Mouse (Mus musculus) kidney, adult 2 months (tissue): ENCODE measurements at regions not wholly inside any gene's neighbourhood (a gene's known extent, or its start where the extent isn't known, plus 50 kb on each side); places are given as distances from the start of the nearest gene placed in this dataset.

Experiments used
- DNase-seq: peaks from one replicate; pipeline ENCODE4 v3.0.0; 2021
- H3K27ac ChIP-seq: fragments of 200-500 bp; 2 replicates; pipeline ENCODE4 v1.5.1; 2012; ENCODE audit warnings: low read depth, low read length, control low read depth, inconsistent platforms; ENCODE audit not compliant: insufficient read depth
- H3K27me3 ChIP-seq: fragments of 200-500 bp; replicated peaks from 2 replicates; pipeline ENCODE4 v1.6.1; 2012; ENCODE audit warnings: mild to moderate bottlenecking, moderate library complexity, low read length, inconsistent platforms; ENCODE audit not compliant: control insufficient read depth, insufficient read depth
- H3K36me3 ChIP-seq: fragments of 200-500 bp; 2 replicates; pipeline ENCODE4 v1.6.1; 2012; ENCODE audit warnings: mild to moderate bottlenecking, moderate library complexity, low read length, inconsistent platforms; ENCODE audit not compliant: control insufficient read depth, insufficient read depth
- H3K4me1 ChIP-seq: fragments of 200-500 bp; 2 replicates; pipeline ENCODE4 v1.6.1; 2011; ENCODE audit warnings: low read length; ENCODE audit not compliant: control insufficient read depth, insufficient read depth
- H3K4me3 ChIP-seq: fragments of 200-500 bp; 2 replicates; pipeline ENCODE4 v1.5.1; 2011; ENCODE audit warnings: mild to moderate bottlenecking, low read depth, low read length, control low read depth; ENCODE audit not compliant: insufficient read depth
- CTCF ChIP-seq: fragments of 200-500 bp; conservative IDR thresholded peaks from 2 replicates; pipeline ENCODE4 v1.5.1; 2011; ENCODE audit warnings: low read depth, mild to moderate bottlenecking, control low read depth, low read length, moderate library complexity, mixed read lengths; ENCODE audit not compliant: insufficient read depth, insufficient read length
- POLR2A ChIP-seq: fragments of 200-500 bp; IDR thresholded peaks from one replicate; pipeline ENCODE4 v1.6.1; 2011; ENCODE audit warnings: low read depth, low read length, control low read depth
- WGBS: fragments of 180-500 bp; shearing (Covaris S2); methylation state at CpG from one replicate; pipeline ENCODE4 v1.1.7; 2018; 5-methylcytosine and 5-hydroxymethylcytosine counted together

DNA sequence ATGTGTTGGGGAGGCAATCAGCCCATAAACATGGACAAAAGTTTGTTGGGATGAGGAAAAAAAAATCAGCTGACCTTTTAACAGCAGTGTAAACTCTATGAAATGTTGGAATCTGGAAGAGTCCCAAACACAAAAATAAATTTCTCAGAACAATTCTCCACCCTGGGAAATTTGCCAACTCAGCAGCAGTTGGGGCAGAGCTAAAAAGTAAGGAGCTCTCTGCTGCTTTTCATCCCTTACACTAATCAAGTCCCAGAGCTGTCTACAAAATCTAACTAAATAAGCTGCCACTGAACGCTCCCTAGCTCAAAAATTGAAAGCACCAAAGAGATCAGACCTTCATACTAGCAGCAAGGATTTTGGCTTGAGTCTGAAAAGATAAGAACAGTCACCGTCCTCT lies 176.6 kb upstream of the Egflam start:
- 66% methylated on average over 2 of the region's 2 CpGs for WGBS
- H3K27ac ChIP-seq: no peak overlapping the region

DNA sequence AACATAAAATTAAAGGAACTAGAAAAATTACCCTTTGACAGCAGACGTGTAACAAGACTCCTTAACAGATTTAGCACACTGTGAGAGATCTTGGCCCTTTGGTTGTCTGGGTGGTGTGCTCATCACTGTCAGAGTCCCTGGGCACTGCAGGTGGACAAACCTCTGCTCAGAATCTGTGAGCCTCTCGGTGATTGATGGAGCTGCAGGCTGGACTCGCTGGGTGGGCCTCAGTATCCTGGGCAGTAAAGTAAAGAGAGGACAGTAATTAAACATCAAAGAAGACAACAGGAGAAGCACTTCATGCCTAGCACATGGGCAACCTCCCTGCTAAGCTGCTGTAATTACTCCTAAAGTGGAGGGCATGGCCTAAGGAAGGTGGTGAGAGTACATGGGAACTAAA lies 180.2 kb upstream of the Egflam start:
- Histone ChIP-seq H3K4me1 (no peaks in the 10 kb centered on the region), H3K27me3 (no peaks in the 10 kb centered on the region), H3K4me3 (no peak overlapping the region), H3K27ac (no peak overlapping the region), H3K36me3 (no peaks in the 10 kb centered on the region)
- no peak for DNase-seq
- WGBS: 55% methylated on average over 3 of the region's 3 CpGs
- TF ChIP-seq POLR2A: no peak
- no peak for TF ChIP-seq CTCF

More for the DNA sequence above, 176.6 kb upstream of the Egflam start:
- peak; percentile 29 for DNase-seq
- no peak for TF ChIP-seq POLR2A
- TF ChIP-seq CTCF: no peak
- no peaks in the 10 kb centered on the region for H3K36me3 ChIP-seq
- H3K4me1 ChIP-seq: no peaks in the 10 kb centered on the region
- no peak overlapping the region for H3K4me3 ChIP-seq
- H3K27me3 ChIP-seq: no peaks in the 10 kb centered on the region

DNA sequence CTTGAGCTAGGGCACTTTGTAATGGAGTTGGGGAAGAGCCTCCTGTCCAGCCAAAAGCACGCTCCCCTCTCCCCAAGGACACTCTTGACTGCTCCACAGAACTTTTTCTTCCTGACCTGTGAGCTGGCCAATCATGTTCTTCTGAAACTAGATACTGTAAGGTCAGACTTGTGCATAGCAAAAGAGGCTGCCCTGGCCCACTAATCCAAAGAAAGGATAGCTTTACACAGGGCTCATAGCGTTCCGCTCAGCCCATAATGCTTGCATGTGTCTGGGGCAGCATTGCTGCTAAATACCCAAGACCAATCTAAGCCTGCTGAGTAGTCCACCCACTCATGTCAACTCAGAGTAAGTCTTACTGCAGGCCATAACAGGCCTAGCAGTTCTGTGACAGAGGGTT lies 189.0 kb upstream of the Egflam start:
- H3K36me3 ChIP-seq: no peaks in the 10 kb centered on the region
- no peak overlapping the region for H3K4me3 ChIP-seq
- H3K27me3 ChIP-seq: no peaks in the 10 kb centered on the region
- WGBS: 82% methylated on average over 3 of the region's 3 CpGs
- no peaks in the 10 kb centered on the region for H3K4me1 ChIP-seq
- DNase-seq: no peak
- no peak overlapping the region for H3K27ac ChIP-seq
- TF ChIP-seq CTCF (no peak), POLR2A (no peak)

DNA sequence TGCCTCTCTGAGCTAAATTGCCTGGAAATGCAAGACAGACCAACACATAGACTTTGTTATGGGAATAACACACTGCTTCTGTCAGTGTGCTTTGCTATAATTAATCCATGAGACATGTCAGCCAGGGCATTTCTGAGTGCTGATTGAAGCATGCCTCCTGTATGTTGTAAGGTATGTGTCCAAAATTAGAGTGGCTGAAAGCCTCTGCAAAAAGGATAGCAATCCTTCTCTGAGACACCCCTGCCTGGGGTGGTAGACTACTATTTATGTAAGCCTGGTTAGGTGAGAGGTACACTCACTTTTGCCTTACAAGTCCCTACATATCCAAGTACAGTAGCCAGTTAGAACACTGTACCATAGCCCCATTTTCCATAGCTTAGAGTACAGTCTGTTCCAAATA lies 193.3 kb upstream of the Egflam start:
- no peak for DNase-seq
- TF ChIP-seq CTCF (no peak), POLR2A (no peak)
- H3K27ac ChIP-seq: no peak overlapping the region
- H3K27me3 ChIP-seq: no peaks in the 10 kb centered on the region
- H3K36me3 ChIP-seq: no peaks in the 10 kb centered on the region
- H3K4me1 ChIP-seq: no peaks in the 10 kb centered on the region
- no peak overlapping the region for H3K4me3 ChIP-seq

DNA sequence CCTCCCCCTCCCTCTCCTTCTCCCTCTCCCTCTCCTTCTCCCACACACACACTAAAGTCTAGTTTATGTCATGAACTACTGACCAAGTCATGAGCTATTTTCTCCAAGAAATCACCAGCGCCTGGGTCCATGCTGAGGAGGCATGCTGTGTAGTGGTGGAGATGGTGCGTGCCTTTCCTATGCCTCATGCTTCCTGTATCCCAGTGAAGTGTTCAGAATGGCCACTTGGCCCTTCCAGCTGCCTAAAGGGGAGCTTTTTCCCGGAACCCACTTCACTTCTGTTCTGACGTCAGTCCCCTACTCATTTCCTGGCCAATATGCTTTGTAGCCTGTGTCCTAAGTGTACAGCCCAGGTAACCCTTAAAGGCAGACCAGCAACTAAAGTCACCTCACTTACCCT lies 199.1 kb upstream of the Egflam start:
- Histone ChIP-seq H3K4me3 (no peak overlapping the region), H3K4me1 (no peaks in the 10 kb centered on the region), H3K27ac (no peak overlapping the region), H3K36me3 (no peaks in the 10 kb centered on the region), H3K27me3 (no peaks in the 10 kb centered on the region)
- DNase-seq: no peak
- WGBS: 78% methylated on average over 4 of the region's 4 CpGs
- no peak for TF ChIP-seq POLR2A

DNA sequence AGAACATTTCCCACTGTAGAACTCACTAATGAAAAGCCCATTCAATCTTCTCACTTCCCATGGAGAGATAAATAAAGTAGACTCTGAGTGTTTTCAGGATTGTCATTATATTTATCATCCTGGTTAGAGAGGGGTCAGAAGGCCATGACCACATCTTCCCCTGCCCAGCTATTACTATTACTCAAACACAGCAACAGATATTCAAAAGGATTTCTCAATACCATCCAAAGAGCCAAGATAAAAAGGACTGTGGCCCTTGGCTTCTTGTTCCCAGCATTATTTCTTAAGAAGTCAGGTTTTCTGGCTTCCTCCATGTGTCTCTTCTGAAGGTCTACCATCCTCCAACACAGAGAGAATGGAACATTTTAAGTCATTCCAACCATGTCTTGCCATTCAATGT lies 199.6 kb upstream of the Egflam start:
- H3K36me3 ChIP-seq: no peaks in the 10 kb centered on the region
- H3K4me1 ChIP-seq: no peaks in the 10 kb centered on the region
- no peaks in the 10 kb centered on the region for H3K27me3 ChIP-seq
- DNase-seq: no peak
- TF ChIP-seq POLR2A (no peak), CTCF (no peak)
- H3K4me3 ChIP-seq: no peak overlapping the region
- H3K27ac ChIP-seq: no peak overlapping the region

DNA sequence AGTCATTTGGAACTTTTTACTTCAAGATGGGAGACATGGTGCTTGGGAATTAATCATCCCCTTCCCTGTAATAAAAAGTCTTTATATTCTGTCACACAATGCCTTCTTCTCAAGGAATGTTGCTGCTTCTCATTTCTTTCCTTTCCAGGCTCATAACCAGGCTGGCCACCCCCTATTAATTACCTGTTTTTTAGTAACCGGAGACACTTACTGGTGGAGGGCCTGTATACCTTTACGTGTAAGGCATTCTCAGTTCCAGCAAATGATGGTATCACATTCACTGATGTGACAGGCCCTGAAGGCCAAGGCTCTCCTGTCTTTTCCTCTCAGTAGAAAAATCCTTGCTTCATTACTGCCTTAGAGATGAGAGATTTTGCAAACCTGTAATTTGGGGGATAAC lies 203.3 kb upstream of the Egflam start:
- Histone ChIP-seq H3K4me3 (no peak overlapping the region), H3K4me1 (no peaks in the 10 kb centered on the region), H3K27ac (no peak overlapping the region), H3K36me3 (no peaks in the 10 kb centered on the region), H3K27me3 (no peaks in the 10 kb centered on the region)
- no peak for TF ChIP-seq CTCF
- no peak for TF ChIP-seq POLR2A
- no peak for DNase-seq
- WGBS: 64% methylated on average over 2 of the region's 2 CpGs

DNA sequence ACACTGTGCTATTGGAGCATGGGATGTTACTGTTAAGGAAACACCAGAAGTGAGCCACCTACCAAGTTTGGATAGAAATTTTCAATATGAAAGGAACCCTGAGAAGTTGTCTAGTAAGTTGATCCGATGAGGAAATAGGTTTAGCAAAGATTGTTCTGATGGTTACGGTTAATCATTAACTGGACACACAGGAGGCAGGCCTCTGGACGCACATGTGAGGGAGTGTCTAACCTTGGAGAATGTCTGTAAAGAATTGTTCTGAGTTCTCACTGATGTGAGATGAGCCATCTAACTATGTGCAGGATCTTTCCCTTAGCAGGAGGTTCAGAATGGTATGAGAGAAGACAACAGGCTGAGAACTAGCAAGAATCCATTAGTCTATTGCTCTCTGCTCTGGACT lies 205.8 kb upstream of the Gdnf start:
- TF ChIP-seq CTCF (no peak), POLR2A (no peak)
- Histone ChIP-seq H3K27me3 (no peaks in the 10 kb centered on the region), H3K4me1 (no peaks in the 10 kb centered on the region), H3K27ac (no peak overlapping the region), H3K36me3 (no peaks in the 10 kb centered on the region), H3K4me3 (no peak overlapping the region)
- no peak for DNase-seq
- 53% methylated on average over 3 of the region's 3 CpGs for WGBS
